Mouse (Mus musculus) mouse trophoblast stem cell (cell line): Measurements from ENCODE around the gene Dusp22.

Experiments
- in situ Hi-C, 2 experiments: fragments of 300-500 bp; cut with MseI, MboI; formaldehyde crosslinking; loops; 2 replicates in 1 of 2; 3 replicates in 1 of 2; pipeline ENCODE4 v1.15.1; 2025

The Dusp22 gene

GRCm38 (mm10) chr13:30659613-30660505, at the start of gene Dusp22:
Dusp22 (plus strand) TSS chr13:30659999.
- in situ Hi-C loops: no loop called here

- in situ Hi-C loops: no loop called here
Measured at GRCm38 (mm10) chr13:30612079-30612794, 47.6 kb upstream of the Dusp22 start.

GRCm38 (mm10) chr13:30619684-30620083, 40.1 kb upstream of the Dusp22 start:
- in situ Hi-C loops: no loop called here

- in situ Hi-C loops: no loop called here
Measured at GRCm38 (mm10) chr13:30628195-30629048, 31.4 kb upstream of the Dusp22 start.

- in situ Hi-C loops: no loop called here
Measured at GRCm38 (mm10) chr13:30629794-30630410, 29.9 kb upstream of the Dusp22 start.

GRCm38 (mm10) chr13:30632998-30633397, 26.8 kb upstream of the Dusp22 start:
- in situ Hi-C loops: no loop called here

GRCm38 (mm10) chr13:30636453-30636852, 23.3 kb upstream of the Dusp22 start:
- in situ Hi-C loops: no loop called here

GRCm38 (mm10) chr13:30638378-30639115, 21.3 kb upstream of the Dusp22 start:
- in situ Hi-C loops: no loop called here

GRCm38 (mm10) chr13:30642053-30642452, 17.7 kb upstream of the Dusp22 start:
- in situ Hi-C loops: no loop called here

- in situ Hi-C loops: no loop called here
Measured at GRCm38 (mm10) chr13:30648461-30648860, 11.3 kb upstream of the Dusp22 start.

- in situ Hi-C loops: no loop called here
Measured at GRCm38 (mm10) chr13:30649197-30649596, 10.6 kb upstream of the Dusp22 start.

GRCm38 (mm10) chr13:30650684-30651083, 9.1 kb upstream of the Dusp22 start:
- in situ Hi-C loops: no loop called here

GRCm38 (mm10) chr13:30653051-30653450, 6.7 kb upstream of the Dusp22 start:
- in situ Hi-C loops: no loop called here

GRCm38 (mm10) chr13:30654463-30654862, 5.3 kb upstream of the Dusp22 start:
- in situ Hi-C loops: no loop called here

- in situ Hi-C loops: no loop called here
Measured at GRCm38 (mm10) chr13:30656909-30657308, 2.9 kb upstream of the Dusp22 start.

- in situ Hi-C loops: no loop called here
Measured at GRCm38 (mm10) chr13:30657779-30658178, 2.0 kb upstream of the Dusp22 start.

- in situ Hi-C loops: no loop called here
Measured at GRCm38 (mm10) chr13:30658201-30658996, 1.4 kb upstream of the Dusp22 start.

- in situ Hi-C loops: no loop called here
Measured at GRCm38 (mm10) chr13:30665261-30665660, 5.5 kb downstream of the Dusp22 start.

- in situ Hi-C loops: no loop called here
Measured at GRCm38 (mm10) chr13:30666537-30666936, 6.7 kb downstream of the Dusp22 start.

GRCm38 (mm10) chr13:30668301-30668700, 8.5 kb downstream of the Dusp22 start:
- in situ Hi-C loops: no loop called here
